Mouse (Mus musculus) granulocyte monocyte progenitor cell, adult 5-6 weeks (primary cell): Measurements from ENCODE around the gene Ankrd26. TPM values are rescaled to one million over a fixed set of nuclear protein-coding genes. Genes with fewer than 3 reads are reported as not detected.
"Not testable (repeated sequence)": the region's sequence is repeated elsewhere in the genome, so short reads cannot be mapped to it uniquely, and the experiment has no call there.

Experiments
- ATAC-seq: replicated peaks from 2 replicates; pipeline ENCODE4 v1.8.0; 2016; ENCODE audit warnings: mild to moderate bottlenecking, moderate TSS enrichment, inconsistent platforms; ENCODE audit not compliant: poor library complexity, severe bottlenecking
- total RNA-seq, 2 experiments: library from RNA; stranded (forward) in 1 of 2; stranded (reverse) in 1 of 2; fragments of 200-712, 200-1000 nt in 1 of 2; fragments of >200 nt in 1 of 2; fragmentation: Nextera tagmentation in 1 of 2; gene quantifications; 2 replicates each; pipeline ENCODE4 v1.2.3; 2014 to 2017

Ankrd26 gene
- total RNA-seq (2014; fragmentation: Nextera tagmentation) (9.8 and 13.5 TPM in 2 replicates), total RNA-seq (2017) (14.4 and 17.8 TPM in 2 replicates)

DNA sequence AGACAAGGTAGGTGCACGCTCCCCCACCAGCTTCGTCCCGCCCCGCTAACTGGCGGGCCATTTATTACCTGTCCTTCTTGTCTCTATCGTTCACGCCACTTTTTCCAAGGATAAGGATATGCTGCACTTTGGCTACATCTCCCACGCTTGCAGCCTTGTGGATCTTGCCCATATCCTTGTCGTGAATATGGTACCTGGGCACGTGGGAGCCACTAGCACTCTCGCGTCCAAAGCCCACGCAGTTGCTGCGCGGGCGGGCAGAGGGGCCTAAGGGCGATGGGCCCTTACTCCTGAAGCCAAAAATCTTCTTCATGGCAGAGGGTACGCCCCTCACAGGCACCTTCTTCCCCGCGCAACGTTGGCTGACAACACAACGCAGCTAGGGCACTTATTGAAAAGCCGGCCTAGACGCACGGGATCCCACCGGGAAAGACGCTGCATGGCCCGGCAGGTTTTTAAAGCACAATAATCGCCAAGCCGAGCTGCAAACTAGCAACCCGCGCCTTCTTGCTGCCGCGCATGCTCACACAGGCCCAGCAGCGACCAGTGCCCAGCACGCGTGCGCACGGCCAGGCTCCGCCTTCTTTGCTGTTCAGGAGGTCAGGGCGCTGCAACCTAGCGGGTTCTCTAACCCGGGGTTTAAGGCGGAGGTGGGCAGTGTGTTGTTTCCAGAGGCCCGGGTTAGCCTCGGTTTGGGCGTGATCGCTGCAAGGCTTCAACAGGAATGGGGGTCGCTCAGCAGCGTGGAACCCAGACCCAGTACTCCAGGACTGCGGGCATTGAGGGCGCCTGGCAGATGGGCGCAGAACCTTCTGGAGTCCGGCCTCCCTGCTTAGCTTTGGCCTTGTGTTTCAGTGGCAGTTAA is at the start of gene Ankrd26:
Gene Ankrd26 (minus strand): TSS at position 482 of the 865 bp plus-strand sequence.
- ATAC-seq: peak; percentile 98

DNA sequence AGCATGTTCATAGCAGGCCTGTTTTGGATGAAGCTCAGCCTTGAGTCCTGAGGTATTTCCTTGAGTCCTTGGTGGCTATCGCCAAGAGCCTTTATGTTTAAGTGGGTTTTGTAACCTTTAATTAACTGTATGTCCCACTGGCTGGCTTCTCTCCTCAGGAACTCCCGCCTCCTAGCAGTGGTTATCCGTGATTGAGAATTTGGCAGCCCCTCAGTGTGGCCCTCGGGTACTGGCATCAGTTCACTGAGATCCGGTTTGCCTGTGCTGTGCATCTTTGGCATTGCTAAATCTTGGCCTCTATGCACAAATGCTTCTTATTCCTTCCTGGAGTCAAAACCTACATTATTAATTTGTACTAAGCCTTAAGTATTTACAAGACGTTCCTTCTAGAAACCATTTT is 46.9 kb upstream of the Ankrd26 start:
- no peak for ATAC-seq

DNA sequence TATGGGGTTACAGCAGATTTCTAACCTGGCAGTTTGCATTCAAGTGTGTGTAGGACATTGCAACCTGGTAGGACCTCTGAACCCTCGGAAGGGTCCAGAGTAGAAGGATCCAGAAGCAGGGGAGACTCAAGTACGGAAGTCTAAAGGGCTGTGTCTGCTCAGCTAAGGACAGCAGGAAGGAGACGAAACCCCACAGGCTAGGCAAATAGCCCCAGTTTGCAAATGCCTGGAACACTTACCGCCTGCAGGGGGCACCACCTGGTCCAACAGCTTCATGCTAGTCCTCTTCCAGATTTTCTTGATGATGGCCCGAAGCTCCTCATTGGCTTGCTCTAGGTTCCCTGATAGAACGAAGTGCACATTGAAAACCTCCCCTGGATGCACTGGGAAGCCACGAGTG is 43.9 kb upstream of the Ankrd26 start:
- no peak for ATAC-seq

DNA sequence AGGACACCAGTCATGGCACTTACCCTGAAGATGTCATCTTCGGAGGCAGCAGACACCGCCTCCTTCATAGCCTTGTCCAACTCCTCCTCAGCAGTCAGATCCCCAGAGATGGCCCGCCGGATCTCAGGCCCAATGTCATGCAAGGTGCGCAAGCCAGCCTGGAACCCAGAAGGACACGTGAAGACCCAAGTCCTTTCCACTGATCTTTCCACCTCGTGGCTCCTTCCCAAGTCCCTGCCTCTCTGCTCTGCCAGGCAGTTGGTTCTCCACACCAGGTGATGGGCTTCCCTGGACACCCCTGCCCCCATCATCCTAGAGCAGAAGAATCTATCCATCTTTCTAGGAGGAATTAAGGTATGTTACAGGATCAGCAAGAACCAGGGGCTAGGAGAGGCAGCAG is 41.8 kb upstream of the Ankrd26 start:
- no peak for ATAC-seq

- ATAC-seq: no peak
These were observed 33.6 kb upstream of the Ankrd26 start for GRCm38 (mm10) chr6:118595681-118596055.

- no peak for ATAC-seq
These were observed 33.0 kb upstream of the Ankrd26 start for GRCm38 (mm10) chr6:118594833-118595680.

DNA sequence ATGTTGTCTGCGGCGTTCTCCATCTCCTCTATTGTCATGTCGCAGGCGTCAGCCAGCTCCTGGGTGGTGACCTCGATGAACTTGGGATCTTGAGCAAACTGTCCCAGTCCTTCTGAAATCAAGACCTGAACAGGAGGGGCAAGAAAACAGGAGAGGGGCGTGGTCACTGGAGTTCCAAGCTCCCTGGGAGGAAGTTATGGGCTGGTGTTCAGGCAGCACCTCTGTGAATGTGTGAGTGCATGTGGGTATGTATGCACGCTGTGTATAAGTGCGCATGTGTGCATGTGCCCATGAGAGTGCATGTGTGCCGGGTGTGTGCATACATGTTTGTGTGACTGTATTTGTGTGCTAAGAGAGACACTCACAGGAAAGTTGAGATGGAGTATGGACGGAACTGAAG is 32.0 kb upstream of the Ankrd26 start:
- peak; percentile 39; the same call in 1 of the 2 replicates for ATAC-seq

- peak; percentile 71 for ATAC-seq
These were observed 31.5 kb upstream of the Ankrd26 start for GRCm38 (mm10) chr6:118593377-118594061.

DNA sequence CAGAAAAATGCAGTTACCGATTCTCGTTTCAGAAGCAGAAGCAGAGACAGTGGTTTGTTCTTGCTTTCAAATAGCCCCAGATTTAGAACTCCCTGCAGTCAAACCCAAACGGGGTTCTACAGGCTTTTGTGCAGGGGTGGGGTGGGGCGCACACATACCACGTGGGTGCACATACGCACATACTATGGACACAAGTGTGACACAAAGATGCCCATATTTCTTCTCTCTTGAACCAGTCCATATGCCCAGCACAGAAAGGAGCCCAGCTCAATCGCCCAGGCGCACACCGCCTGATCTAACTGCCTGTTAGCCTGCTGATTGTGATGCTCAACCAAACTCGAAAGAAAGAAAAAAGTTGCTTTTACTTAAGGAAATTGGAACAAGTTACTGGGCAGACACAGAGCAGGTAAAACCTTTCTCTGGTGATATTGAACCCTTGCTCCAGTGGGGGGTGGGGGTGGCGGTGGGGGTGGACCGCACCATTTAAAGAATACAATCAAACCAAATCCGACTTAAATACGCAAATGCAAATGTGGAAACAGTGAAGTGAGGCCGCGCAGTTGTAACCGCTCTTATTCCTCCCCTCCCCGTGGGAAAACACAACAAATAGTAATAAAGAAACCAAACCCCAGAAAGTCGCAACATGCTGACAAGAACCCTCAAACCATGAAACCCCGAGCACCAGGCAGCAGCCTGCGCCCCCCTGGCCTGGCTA is 30.8 kb upstream of the Ankrd26 start:
- no peak for ATAC-seq

- not testable (repeated sequence) for ATAC-seq
These were observed 16.7 kb upstream of the Ankrd26 start for GRCm38 (mm10) chr6:118578741-118579140.

DNA sequence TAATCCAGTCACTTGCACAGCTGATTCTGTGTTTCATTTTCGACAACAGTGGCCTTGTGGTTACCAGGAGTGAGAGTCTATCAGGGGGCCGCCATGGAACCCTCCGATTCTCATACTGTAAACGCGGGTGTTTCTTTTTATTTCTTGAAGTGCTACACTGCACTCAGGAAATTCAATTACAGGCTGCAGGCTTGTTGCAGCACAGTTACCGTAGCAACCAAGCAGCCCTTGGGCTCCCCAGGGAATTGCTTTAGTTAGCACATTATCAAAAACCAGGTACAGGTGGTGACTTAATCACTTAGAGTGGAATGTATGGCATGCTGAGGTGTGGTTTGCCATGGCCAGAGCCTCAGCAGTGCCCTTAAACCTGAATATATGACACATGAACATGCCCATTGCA is 12.3 kb upstream of the Ankrd26 start:
- no peak for ATAC-seq

- ATAC-seq: no peak
These were observed 5.8 kb upstream of the Ankrd26 start for GRCm38 (mm10) chr6:118567816-118568215.

- no peak for ATAC-seq
These were observed 801 bp downstream of the Ankrd26 start for GRCm38 (mm10) chr6:118561225-118561624.

DNA sequence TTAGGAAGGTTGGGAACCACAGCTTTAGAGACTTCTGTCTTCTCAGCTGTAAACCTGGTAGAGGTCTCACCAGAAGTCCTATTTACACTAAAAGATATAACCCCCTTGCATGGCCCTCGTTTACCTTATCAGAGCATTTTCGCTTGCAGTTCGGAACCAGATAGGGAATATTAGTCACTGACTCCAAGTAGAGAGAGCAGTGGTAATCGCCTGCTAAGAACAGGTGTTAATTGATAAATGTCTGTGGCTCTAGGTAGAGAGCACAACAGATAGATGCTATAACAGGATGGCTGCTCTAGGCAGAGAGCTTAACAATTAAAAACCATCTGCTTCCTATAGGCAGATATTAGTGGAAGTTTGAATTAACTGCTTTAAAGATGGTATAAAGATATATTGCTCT is 23.4 kb downstream of the Ankrd26 start:
- no peak for ATAC-seq

DNA sequence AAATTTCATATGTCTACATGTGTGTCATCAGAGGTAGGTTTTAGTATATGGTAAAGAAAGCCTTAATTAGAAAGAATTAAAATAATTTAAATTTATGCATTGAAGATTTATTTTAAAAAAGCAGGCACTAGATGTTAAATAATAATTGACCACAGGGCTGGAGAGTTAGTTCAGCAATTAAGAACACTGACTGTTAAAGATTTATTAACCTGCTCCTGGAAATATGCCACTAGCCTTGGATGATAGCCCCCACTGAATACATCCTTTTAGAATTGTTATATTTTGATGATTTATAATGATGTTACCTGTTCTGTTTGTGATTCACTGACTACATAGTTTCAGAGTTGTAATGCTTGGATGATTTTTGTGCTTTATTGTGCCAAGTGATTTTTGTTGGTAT is 24.8 kb downstream of the Ankrd26 start:
- ATAC-seq: not testable (repeated sequence)

DNA sequence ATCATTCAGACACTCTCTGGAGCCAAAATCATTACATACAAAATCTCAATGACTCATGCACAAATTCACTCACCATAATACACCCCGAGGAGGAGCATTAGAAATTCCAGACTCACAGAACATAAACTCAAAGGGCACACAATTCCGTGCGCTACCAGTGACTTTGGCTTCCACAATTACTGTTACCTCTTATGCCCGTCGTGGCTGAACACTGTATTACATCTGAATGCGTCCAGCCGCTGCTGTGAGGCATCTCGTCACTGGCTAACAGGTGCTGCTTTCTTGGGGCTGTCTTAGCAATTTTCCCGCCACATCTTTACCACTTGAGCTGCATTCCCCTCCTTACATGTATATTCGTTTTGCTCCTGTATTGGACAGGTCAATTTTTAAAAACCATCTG is 26.7 kb downstream of the Ankrd26 start:
- ATAC-seq: no peak

- ATAC-seq: no peak
These were observed 28.6 kb downstream of the Ankrd26 start for GRCm38 (mm10) chr6:118533381-118533780.

DNA sequence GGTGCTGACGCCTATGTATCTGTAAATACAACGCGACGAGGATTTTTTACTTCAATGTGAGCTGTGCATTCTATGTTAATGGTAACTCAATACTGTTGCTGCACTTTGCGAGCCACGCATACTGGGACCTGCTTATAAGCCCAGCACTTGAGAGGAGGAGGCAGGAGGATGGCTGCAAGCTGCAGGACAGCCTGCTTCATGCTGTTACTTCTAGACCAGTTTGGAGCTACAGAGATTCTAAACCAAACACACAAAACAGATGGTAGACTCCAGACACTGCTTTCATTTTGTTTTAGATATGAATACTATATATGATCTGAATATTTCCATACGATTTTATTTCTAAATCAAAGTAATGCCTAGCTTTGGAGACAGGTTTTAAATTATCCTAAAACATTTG is 41.4 kb downstream of the Ankrd26 start:
- ATAC-seq: no peak

DNA sequence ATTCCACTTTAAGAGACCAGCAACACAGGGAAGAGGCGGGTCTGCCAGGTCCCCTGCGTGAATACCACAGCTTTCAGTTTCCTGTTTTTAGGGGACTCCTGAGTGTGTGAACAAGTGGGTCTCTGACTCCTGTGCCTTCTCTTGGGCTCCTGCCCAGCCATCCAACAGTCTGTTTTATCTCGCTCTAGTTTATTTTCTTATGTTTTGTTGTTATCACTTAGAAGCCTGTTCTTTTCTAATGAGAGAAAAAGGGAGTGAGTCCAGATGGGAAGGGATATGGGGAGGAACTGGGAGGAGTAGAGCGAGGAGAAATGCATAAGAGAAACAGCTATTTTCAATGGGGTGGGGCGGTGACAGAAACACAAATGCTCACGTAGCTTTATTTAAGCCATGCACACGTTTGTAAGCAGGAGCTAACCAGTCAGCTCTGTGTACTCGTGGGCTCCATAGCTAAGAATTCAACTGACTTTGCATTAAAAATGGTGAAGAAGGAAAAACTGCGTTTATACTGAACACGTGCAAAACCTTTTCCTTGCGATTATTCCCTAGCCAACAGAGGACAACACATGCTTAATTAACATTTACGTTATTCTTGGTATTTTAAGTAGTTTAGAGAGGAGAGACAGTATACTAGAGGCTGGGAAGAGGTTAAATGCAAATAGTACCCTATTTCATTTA is 48.6 kb downstream of the Ankrd26 start:
- no peak for ATAC-seq
